Mouse (Mus musculus): ENCODE results near the gene Mif. TPM values are rescaled to one million over a fixed set of nuclear protein-coding genes. Genes with fewer than 3 reads are reported as not detected.
"Not testable (repeated sequence)": the region's sequence is repeated elsewhere in the genome, so short reads cannot be mapped to it uniquely, and the experiment has no call there.

Mif gene
- total RNA-seq (2021) = 100 to 1,000 TPM; 439 to 454 TPM
- long read RNA-seq, experiment 1, transcript Mif-202 (2 exons, 600 nt) = minor isoform, 9 of 262 reads
- long read RNA-seq, experiment 1, transcript Mif-201 (3 exons, 544 nt) = major isoform, 247 of 262 reads
- long read RNA-seq, experiment 1, partial matches to known transcripts = 6 of 262 reads
- long read RNA-seq, experiment 1, other reads (novel, unspliced or antisense) = 0 of 262 reads
- long read RNA-seq, experiment 2, transcript Mif-201 (3 exons, 544 nt) = major isoform, 330 of 350 reads
- long read RNA-seq, experiment 2, transcript Mif-202 (2 exons, 600 nt) = minor isoform, 12 of 350 reads
- long read RNA-seq, experiment 2, partial matches to known transcripts = 6 of 350 reads
- long read RNA-seq, experiment 2, other reads (novel, unspliced or antisense) = 2 of 350 reads

DNA sequence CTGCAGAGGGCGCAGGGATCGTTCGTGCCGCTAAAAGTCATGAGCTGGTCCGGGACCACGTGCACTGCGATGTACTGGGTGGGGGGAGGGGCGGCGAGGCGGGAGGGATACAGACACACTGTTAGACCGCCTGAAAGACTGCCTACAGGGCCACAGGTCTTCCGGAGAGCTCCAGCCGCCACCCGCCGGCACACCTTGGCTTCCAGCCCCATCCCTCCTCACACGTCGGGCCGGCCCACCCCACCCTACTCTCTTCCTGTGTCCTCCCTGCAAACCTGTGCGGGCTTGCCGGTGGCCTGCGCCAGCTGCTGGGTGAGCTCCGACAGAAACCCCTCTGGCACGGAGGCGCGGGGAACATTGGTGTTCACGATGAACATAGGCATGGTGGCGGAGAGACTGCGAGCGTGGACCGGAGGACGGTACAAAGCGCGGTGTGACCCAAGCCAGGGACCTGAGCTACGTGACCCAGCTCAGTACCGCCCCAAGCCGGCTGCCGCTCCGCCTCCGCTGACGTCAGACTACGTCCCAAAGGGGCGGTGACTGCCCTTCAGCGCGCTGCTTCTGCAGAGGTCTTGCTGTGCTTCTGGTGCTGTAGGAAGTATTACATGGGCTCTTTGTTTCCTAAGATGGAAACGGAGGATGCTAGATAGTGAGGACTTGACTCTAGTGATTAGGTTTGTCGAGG is at the start of gene Mif:
Mif (minus strand) TSS at position 455 of the 685 bp plus-strand sequence.
- H3K27ac ChIP-seq = peak within 1 kb of the TSS; percentile 95
- DNase-seq (ENCODE audit: low spot score in 2 of 2) = peak; percentile 85 to 87
- peak within 1 kb of the TSS; percentile 95 for H3K4me3 ChIP-seq

DNA sequence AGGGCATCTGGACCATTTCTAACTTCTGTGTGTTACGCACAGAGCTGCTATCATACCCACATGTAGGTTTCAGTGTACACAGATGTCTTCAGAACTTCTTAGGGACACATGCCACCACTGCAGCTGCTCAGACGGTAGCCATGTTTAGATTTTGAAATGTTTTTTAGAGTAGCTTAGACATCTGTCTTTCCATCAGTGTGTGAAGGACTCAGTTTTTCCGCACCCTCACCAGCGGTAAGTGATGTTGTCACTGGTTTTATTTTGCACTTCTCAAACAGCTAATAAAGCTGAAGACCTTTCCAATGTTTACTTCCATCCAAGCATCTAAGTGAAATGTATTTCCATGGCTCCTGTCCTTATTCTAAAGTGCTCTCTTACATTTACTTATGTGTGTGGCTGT is 46.8 kb upstream of the Mif start:
- Histone ChIP-seq H3K4me3 (no peak overlapping the region), H3K27ac (no peak overlapping the region)
- TF ChIP-seq CTCF (conservative IDR thresholded peaks at IDR 0.05) = no peak
- no peak for DNase-seq (ENCODE audit: low spot score in 2 of 2)

DNA sequence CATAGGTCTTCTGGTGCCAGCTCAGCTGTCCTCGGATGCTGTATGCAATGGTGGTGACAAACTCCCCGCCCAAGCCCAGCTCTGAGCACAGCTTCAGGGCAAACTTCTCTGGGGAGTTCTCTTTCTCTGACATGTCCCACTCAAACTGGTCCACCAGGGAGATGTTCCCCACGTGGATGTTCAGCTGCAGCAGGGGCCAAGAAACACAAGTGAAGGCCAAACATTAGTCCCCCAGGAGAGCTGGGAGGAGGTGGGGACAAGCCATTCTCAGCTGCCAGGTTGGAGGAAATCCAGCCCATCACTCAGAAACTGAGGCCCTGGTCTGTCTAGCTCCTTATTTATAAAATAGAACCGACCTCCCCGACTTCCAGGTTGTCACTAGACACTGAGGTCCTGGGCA is 44.4 kb upstream of the Mif start:
- Histone ChIP-seq H3K4me3 (no peak overlapping the region), H3K27ac (no peak overlapping the region)
- TF ChIP-seq CTCF (conservative IDR thresholded peaks at IDR 0.05) = no peak
- DNase-seq (ENCODE audit: low spot score in 2 of 2) = no peak

DNA sequence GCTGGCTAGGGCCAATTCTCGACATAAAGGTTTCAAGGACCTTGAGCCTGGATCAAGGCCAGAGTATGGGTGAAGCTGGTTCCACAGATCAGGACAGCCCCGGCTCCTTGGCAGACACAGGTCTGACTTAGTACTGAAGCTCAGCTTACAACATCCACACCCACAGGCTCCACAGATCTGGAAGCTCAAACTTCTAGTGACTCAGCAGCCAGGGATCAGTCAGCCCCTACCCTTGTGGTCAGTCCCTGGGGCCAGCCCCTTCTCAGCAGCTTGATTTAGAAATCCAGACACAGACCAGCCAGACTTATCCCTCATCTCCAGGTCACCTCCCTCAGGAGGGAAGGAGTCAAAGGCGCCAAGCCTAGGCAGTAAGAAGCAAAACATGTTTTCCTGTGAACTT is 38.8 kb upstream of the Mif start:
- H3K27ac ChIP-seq = peak overlapping the region; percentile 51
- no peak for DNase-seq (ENCODE audit: low spot score in 2 of 2)
- H3K4me3 ChIP-seq = no peak overlapping the region
- TF ChIP-seq CTCF (conservative IDR thresholded peaks at IDR 0.05) = no peak

DNA sequence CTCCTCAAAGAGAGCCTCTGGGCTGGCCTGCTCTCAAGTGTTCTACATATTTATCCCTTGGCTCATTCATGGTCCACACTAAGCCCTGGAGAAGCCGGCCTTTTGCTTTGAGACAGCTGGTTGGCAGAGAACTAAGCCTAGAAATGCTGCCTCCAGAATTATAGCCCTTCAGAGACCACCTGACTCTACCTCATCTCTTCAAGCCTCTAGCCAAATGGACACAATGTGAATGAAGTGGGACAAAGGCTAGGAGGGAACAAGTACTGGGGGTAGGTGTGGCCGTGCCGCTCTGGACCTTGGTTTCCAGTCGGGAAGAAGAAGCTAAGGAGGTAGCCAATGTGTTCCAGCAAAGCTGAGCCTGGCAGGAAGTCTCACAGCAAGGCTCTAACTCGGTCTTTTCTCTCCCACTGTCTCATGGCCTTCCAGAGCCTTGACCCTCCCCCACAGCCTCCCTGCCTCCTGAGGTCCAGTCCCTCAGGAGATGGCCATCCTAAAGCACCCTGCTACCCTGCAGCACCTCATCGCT is 38.1 kb upstream of the Mif start:
- no peak for DNase-seq (ENCODE audit: low spot score in 2 of 2)
- H3K4me3 ChIP-seq = no peak overlapping the region
- no peak for TF ChIP-seq CTCF (conservative IDR thresholded peaks at IDR 0.05)
- peak overlapping the region; percentile 51 for H3K27ac ChIP-seq

DNA sequence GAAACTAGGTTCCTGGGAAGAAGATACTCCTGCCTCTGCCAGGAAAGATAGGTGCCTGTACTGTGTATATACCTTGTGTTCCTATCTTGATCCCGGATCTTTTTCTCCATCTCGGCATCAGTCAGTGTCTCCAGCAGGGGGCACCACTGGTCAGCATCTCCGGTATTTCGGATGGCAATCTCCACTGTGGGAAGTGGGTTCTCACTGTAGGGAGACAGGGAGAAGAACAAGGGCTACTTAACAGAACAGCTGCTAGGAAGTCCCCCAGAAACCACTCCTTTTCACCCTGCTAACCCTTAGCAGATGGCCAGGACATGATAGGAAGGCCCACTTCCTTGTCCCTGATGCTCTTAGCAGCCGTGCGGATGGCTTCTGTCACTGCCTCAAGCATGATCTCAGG is 37.3 kb upstream of the Mif start:
- Histone ChIP-seq H3K4me3 (no peak overlapping the region), H3K27ac (peak overlapping the region; percentile 51; the same call in 1 of the 2 replicates)

DNA sequence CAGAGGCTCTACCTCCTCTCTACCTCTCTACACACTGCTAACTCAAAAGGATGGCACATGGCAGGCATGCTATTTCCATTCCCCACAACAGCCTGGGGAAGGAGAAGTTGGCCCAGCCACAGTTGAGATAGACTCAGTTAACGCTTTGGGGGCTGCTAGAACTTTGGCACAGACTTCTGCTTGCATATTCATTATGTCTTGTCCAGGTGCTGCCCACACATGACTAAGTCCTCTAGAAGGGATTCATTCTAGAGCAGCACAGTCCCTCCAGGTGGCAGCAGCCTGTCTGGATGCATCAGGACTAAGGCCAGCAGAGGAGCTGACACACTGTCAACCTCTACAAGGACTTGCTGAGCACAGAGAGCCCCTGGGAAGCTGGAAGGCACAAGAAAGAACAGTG is 36.2 kb upstream of the Mif start:
- Histone ChIP-seq H3K4me3 (no peak overlapping the region), H3K27ac (peak overlapping the region; percentile 62)
- peak; percentile 45 to 46 for DNase-seq (ENCODE audit: low spot score in 2 of 2)
- no peak for TF ChIP-seq CTCF (conservative IDR thresholded peaks at IDR 0.05)

More for the DNA sequence above, 37.3 kb upstream of the Mif start:
- TF ChIP-seq CTCF (conservative IDR thresholded peaks at IDR 0.05) = peak; percentile 87
- peak; percentile 72 to 78 for DNase-seq (ENCODE audit: low spot score in 2 of 2)

DNA sequence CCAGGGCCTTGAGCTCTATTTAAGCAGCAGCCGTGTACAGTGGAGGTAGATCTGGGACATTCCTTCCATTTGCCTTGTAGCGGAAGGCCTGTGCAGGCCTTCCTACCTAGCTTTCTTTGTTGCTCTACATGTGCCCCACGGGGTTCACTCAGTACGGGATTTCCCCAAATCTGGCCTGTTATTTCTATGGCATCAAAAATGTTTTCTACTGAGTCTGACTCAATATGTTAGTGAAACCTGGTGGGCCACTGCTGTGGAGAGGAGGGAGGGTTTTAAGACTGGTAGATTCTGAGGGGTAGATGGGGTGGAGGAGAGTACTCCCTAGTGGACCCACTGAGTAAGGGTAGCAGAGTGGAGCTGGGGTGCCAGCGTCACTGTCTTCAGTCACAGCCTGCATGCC is 35.7 kb upstream of the Mif start:
- Histone ChIP-seq H3K27ac (peak overlapping the region; percentile 62), H3K4me3 (no peak overlapping the region)
- no peak for TF ChIP-seq CTCF (conservative IDR thresholded peaks at IDR 0.05)
- no peak for DNase-seq (ENCODE audit: low spot score in 2 of 2)

DNA sequence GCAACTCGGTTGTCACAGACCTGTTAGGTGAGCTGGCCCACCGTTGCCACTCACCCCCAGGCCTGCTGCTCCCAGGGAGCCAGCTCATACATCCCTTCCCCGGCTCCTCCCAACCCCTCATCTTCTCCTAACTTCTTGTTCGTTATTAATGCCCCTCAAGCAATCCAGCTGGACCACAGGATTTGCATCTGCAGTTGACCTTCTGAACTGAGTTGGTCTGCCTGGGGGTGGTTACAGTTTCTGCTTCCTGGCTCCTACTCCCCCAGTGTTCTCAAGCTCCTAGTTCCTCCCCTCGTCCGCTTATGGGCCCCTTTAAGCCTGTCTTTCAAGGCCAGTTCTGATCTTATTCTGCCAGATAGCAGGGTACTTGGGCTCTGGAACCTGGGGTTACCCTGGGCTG is 34.6 kb upstream of the Mif start:
- H3K4me3 ChIP-seq = no peak overlapping the region
- TF ChIP-seq CTCF (conservative IDR thresholded peaks at IDR 0.05) = no peak
- no peak overlapping the region for H3K27ac ChIP-seq
- DNase-seq (ENCODE audit: low spot score in 2 of 2) = no peak

DNA sequence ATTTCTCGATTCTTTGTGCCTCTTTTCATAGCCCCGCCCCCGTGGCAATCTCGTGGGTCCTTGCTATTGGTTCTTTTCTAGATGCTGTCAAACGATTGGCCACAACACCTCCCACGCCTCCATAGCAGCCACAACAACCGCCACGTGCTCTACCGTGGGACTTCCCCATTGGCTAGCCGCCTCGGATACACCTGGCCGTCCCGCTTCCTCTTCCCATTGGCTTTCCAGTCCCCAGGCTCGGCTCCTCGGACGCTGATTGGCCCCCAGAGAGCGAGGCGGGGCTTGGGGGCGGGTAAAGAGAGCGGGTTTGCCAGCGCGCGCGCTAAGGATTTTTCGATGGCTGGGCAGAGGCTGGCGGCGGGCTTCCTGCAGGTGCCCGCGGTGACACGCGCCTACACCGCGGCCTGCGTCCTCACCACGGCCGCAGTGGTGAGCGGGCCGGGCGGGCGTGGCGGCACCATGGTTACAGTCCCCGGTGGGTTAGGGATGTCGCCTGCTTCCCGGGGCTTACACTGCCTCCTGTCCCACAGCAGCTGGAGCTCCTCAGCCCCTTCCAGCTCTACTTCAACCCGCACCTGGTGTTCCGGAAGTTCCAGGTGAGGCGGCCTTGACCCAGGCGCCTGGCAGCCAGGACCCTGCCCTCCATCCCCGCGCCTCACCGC is 33.2 kb upstream of the Mif start, which contains the start of gene Derl3:
Derl3 (plus strand) TSS at position 325 of the 662 bp plus-strand sequence.
- peak; percentile 95 to 98 for DNase-seq (ENCODE audit: low spot score in 2 of 2)
- TF ChIP-seq CTCF (conservative IDR thresholded peaks at IDR 0.05) = no peak
- peak within 1 kb of the TSS; percentile 66 for H3K4me3 ChIP-seq
- peak within 1 kb of the TSS; percentile 66 for H3K27ac ChIP-seq

DNA sequence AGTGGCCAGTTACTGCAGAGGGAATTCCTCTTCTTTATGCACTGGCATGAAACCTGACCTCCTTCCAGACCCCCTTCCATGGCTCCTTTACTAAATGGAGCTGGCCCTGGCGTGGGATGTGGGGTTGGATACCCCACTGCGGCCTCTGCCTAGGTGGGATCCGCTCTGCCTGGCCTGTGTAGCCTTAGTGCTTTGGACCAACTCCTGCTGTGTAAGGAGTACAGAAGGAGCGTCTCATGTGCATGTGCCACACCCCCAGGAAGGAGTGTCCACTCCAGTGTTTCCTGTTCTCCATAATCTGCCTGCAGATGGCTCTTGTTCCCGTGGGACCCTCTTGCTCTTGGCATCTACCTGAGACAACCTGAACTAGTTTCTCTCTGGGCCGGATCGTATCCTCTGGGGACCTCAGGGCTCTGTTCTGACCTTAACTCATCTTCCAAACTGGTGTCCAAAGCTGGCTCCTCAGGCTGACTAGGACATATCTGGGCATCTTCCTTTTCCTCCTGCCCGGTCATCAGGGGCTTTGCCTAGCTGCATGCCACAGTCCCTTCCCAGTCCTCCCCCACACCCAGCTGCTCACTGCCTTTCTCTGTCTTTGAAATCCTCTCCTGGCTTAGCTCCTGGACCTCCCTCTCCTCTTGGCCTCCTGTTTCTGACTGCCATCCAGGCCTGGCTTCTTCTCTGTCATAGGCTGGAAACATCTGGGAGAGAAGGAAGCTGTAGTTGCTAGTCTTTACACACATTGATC is 29.5 kb upstream of the Mif start:
- H3K27ac ChIP-seq = no peak overlapping the region
- H3K4me3 ChIP-seq = no peak overlapping the region
- no peak for TF ChIP-seq CTCF (conservative IDR thresholded peaks at IDR 0.05)
- no peak for DNase-seq (ENCODE audit: low spot score in 2 of 2)

DNA sequence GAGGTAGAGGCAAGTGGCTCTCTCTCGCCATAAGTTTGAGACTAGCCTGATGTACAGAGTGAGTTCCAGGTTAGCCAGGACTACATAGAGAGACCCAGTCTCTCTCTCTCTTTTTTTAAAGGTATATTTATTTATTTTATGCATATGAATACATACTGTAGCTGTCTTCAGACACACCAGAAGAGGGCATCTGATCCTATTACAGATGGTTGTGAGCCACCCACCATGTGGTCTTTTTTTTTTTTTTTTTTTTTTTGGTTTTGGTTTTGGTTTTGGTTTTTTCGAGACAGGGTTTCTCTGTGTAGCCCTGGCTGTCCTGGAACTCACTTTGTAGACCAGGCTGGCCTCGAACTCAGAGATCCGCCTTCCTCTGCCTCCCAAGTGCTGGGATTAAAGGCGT is 27.5 kb upstream of the Mif start:
- TF ChIP-seq CTCF (conservative IDR thresholded peaks at IDR 0.05) = peak; percentile 30
- DNase-seq (ENCODE audit: low spot score in 2 of 2); H3K27ac ChIP-seq; H3K4me3 ChIP-seq: not testable (repeated sequence)

All from layer of hippocampus, adult 2 months (tissue).